Mouse (Mus musculus) NIH3T3 (cell line): ENCODE measurements around the gene Map3k1.

Source experiments
- DNase-seq: peaks from one replicate; pipeline ENCODE4 v3.0.0-alpha.2; 2012; ENCODE audit warnings: low read depth

The Map3k1 gene

GRCm38 (mm10) chr13:111808637-111809465, at the start of gene Map3k1:
TSS of gene Map3k1 (minus strand) at chr13:111808993.
- peak; percentile 72 for DNase-seq

- no peak for DNase-seq
Measured at GRCm38 (mm10) chr13:111856786-111857455, 48.1 kb upstream of the Map3k1 start.

- no peak for DNase-seq
Measured at GRCm38 (mm10) chr13:111856232-111856631, 47.4 kb upstream of the Map3k1 start.

GRCm38 (mm10) chr13:111852451-111853224, 43.8 kb upstream of the Map3k1 start:
- no peak for DNase-seq

GRCm38 (mm10) chr13:111850046-111850837, 41.4 kb upstream of the Map3k1 start:
- no peak for DNase-seq

- DNase-seq: no peak
Measured at GRCm38 (mm10) chr13:111845471-111845870, 36.7 kb upstream of the Map3k1 start.

- no peak for DNase-seq
Measured at GRCm38 (mm10) chr13:111844313-111844712, 35.5 kb upstream of the Map3k1 start.

- no peak for DNase-seq
Measured at GRCm38 (mm10) chr13:111835787-111836186, 27.0 kb upstream of the Map3k1 start.

- DNase-seq: no peak
Measured at GRCm38 (mm10) chr13:111834613-111835012, 25.8 kb upstream of the Map3k1 start.

- DNase-seq: no peak
Measured at GRCm38 (mm10) chr13:111829473-111829872, 20.7 kb upstream of the Map3k1 start.

GRCm38 (mm10) chr13:111827481-111827880, 18.7 kb upstream of the Map3k1 start:
- DNase-seq: no peak

- DNase-seq: no peak
Measured at GRCm38 (mm10) chr13:111824178-111824577, 15.4 kb upstream of the Map3k1 start.

- DNase-seq: no peak
Measured at GRCm38 (mm10) chr13:111821727-111822375, 13.1 kb upstream of the Map3k1 start.

- no peak for DNase-seq
Measured at GRCm38 (mm10) chr13:111819618-111820385, 11.0 kb upstream of the Map3k1 start.

- DNase-seq: no peak
Measured at GRCm38 (mm10) chr13:111819106-111819505, 10.3 kb upstream of the Map3k1 start.

GRCm38 (mm10) chr13:111818216-111818903, 9.6 kb upstream of the Map3k1 start:
- DNase-seq: no peak

- no peak for DNase-seq
Measured at GRCm38 (mm10) chr13:111817773-111818172, 9.0 kb upstream of the Map3k1 start.

GRCm38 (mm10) chr13:111816431-111816830, 7.6 kb upstream of the Map3k1 start:
- no peak for DNase-seq

- DNase-seq: no peak
Measured at GRCm38 (mm10) chr13:111815486-111815885, 6.7 kb upstream of the Map3k1 start.

GRCm38 (mm10) chr13:111815017-111815416, 6.2 kb upstream of the Map3k1 start:
- DNase-seq: no peak
